ENCODE assay signal across 27 mouse cellular contexts in genomic region chr5:24172092-24172491, GRCm38 (mm10). TPM values are rescaled to one million over a fixed set of nuclear protein-coding genes. Genes with fewer than 3 reads are reported as not detected.
DNase-seq lines count a peak whose midpoint lies in the region; ATAC-seq and TF ChIP-seq lines count a peak whose summit lies in the region.
"Had no signal": no experiment of that assay in that cellular context is flagged by ENCODE, and none has a peak within 500 bp of the region (broad histone marks: within the 10 kb centered on the region; RNA-seq: fewer than 3 reads in every experiment).

No protein-coding gene starts in this region.

- H3K27ac ChIP-seq in layer of hippocampus, adult 2 months = peak overlapping the region; percentile 57; the same call in 1 of the 2 replicates
- peak overlapping the region; percentile 76; the same call in 1 of the 2 replicates for H3K27ac ChIP-seq in ES-E14 (ENCODE audit: insufficient read depth, low read depth, low read length, poor library complexity, severe bottlenecking)
- no peak overlapping the region for H3K27ac ChIP-seq in forebrain, postnatal 0 days (ENCODE audit: low read depth, low read length)
- H3K27ac ChIP-seq: forebrain, embryonic 10.5 days; forebrain, embryonic 13.5 days; gastrocnemius, adult 2 months; heart, embryonic 10.5 days; heart, embryonic 13.5 days; hindbrain, embryonic 14.5 days; hindbrain, postnatal 0 days had no signal

- TF ChIP-seq CTCF in layer of hippocampus, adult 2 months (conservative IDR thresholded peaks at IDR 0.05) = no peak
- TF ChIP-seq CTCF in forebrain, postnatal 0 days (IDR thresholded peaks at IDR 0.05; ENCODE audit: low read depth) = no peak

- in situ Hi-C loops in ES-E14 (cut with MboI; ENCODE audit: low sequenced_read_pairs in 2 of 2, unreplicated experiment in 2 of 2) = no loop called here

- H3K4me1 ChIP-seq in ES-E14 (ENCODE audit: control insufficient read depth in 2 of 2, insufficient read depth in 2 of 2, low read length in 2 of 2, poor library complexity in 1 of 2) = peaks cover 8 to 11% of the 10 kb centered on the region in 2 experiments
- no peaks in the 10 kb centered on the region for H3K4me1 ChIP-seq in forebrain, postnatal 0 days (ENCODE audit: insufficient read depth)
- H3K4me1 ChIP-seq: forebrain, embryonic 10.5 days; forebrain, embryonic 13.5 days; heart, embryonic 10.5 days; heart, embryonic 13.5 days had no signal

- H3K9me3 ChIP-seq in ES-E14 (ENCODE audit: control insufficient read depth, insufficient read depth, low read depth, low read length) = no peaks in the 10 kb centered on the region
- no peaks in the 10 kb centered on the region for H3K9me3 ChIP-seq in forebrain, postnatal 0 days (ENCODE audit: low read length)
- H3K9me3 ChIP-seq: forebrain, embryonic 10.5 days; forebrain, embryonic 13.5 days; heart, embryonic 10.5 days; heart, embryonic 13.5 days had no signal

- no peaks in the 10 kb centered on the region for H3K27me3 ChIP-seq in forebrain, postnatal 0 days (ENCODE audit: insufficient read depth, low read length)
- H3K27me3 ChIP-seq: forebrain, embryonic 13.5 days; heart, embryonic 13.5 days had no signal

- no peak for DNase-seq in layer of hippocampus, adult 2 months (ENCODE audit: low spot score in 2 of 2)
- DNase-seq in layer of hippocampus, adult 9-10 months (ENCODE audit: low spot score) = no peak
- peak; percentile 39 to 50 for DNase-seq in right cerebral cortex, postnatal 10 days (ENCODE audit: low spot score in 2 of 2)
- no peak for DNase-seq in right cerebral cortex, postnatal 25 days
- no peak for DNase-seq in ES-E14 (ENCODE audit: low read depth, low spot score)
- no peak for DNase-seq in forebrain, postnatal 0 days
- DNase-seq in urinary bladder, adult 2 months (ENCODE audit: low spot score) = no peak
- DNase-seq: adrenal gland, adult 2 months; adrenal gland, postnatal 14 days; cerebellum, adult 11-12 months; cerebellum, adult 8-10 months; cerebellum, postnatal 10 days; cerebellum, postnatal 36 days; gastrocnemius, adult 2 months; gastrocnemius, postnatal 14 days; heart, adult 18-20 months; heart, postnatal 14 days; heart, postnatal 4 days had no signal

- no peak overlapping the region for H3K4me3 ChIP-seq in layer of hippocampus, adult 2 months
- no peak overlapping the region for H3K4me3 ChIP-seq in ES-E14 (ENCODE audit: insufficient read depth in 1 of 2, low read depth in 1 of 2, low read length in 2 of 2, poor library complexity in 1 of 2, severe bottlenecking in 1 of 2)
- no peak overlapping the region for H3K4me3 ChIP-seq in forebrain, postnatal 0 days (ENCODE audit: low read depth, low read length)
- H3K4me3 ChIP-seq: forebrain, embryonic 10.5 days; forebrain, embryonic 13.5 days; gastrocnemius, adult 2 months; heart, embryonic 10.5 days; heart, embryonic 13.5 days had no signal

- H3K36me3 ChIP-seq in ES-E14 (ENCODE audit: control insufficient read depth, insufficient read depth, low read length, poor library complexity, severe bottlenecking) = peaks cover 4% of the 10 kb centered on the region; the same call in 1 of the 2 replicates
- peaks cover 24% of the 10 kb centered on the region for H3K36me3 ChIP-seq in forebrain, postnatal 0 days (ENCODE audit: insufficient read depth)

- no peak overlapping the region for H3K9ac ChIP-seq in ES-E14 (ENCODE audit: insufficient read depth, low read depth, low read length, poor library complexity, severe bottlenecking)
- H3K9ac ChIP-seq in forebrain, postnatal 0 days = no peak overlapping the region
- H3K9ac ChIP-seq: forebrain, embryonic 13.5 days; heart, embryonic 13.5 days; hindbrain, embryonic 14.5 days had no signal

- no peak overlapping the region for H3K4me2 ChIP-seq in forebrain, postnatal 0 days (ENCODE audit: low read depth)
- H3K4me2 ChIP-seq: forebrain, embryonic 13.5 days; heart, embryonic 13.5 days; hindbrain, embryonic 14.5 days had no signal

- no peak for ATAC-seq in forebrain, postnatal 0 days
- ATAC-seq: CD4-positive, CD25-positive, alpha-beta regulatory T cell, adult 4 months; forebrain, embryonic 13.5 days; forebrain, embryonic 16.5 days; hindbrain, postnatal 0 days; inflammation-experienced regulatory T-cells, adult 6 months had no signal

TF ChIP-seq in ES-E14, 5 proteins besides CTCF, POLR2A, EP300 and RAD21:
- TF ChIP-seq MAFK (IDR thresholded peaks at IDR 0.05; ENCODE audit: insufficient read depth, low read depth, low read length) (no peak), CHD2 (IDR thresholded peaks at IDR 0.05; ENCODE audit: low read depth, low read length) (no peak), HCFC1 (IDR thresholded peaks at IDR 0.05; ENCODE audit: borderline replicate concordance, insufficient read depth, low read length) (no peak), ZNF384 (IDR thresholded peaks at IDR 0.05; ENCODE audit: low read depth, low read length) (no peak), ZC3H11A (IDR thresholded peaks at IDR 0.05; ENCODE audit: borderline replicate concordance, low read depth, low read length) (no peak)
TF ChIP-seq in ES-E14: peak in this region for 0.

RNA-seq across cellular contexts. Expression of gene Nupl2, which starts 7.3 kb away (rescaled TPM):
- total RNA-seq in layer of hippocampus, adult 2 months (2021) = 10 to 100 TPM; 10.7 to 11.7 TPM
- 10.5 and 11.9 TPM in 2 replicates for total RNA-seq in ES-E14 (2012; rRNA removed)
- total RNA-seq in forebrain, postnatal 0 days (2014; rRNA removed) = 9.2 and 11.0 TPM in 2 replicates
- polyA plus RNA-seq in forebrain, postnatal 0 days (2015; fragmentation: Nextera tagmentation; extraction: Ambion mirVana) = 7.4 and 8.9 TPM in 2 replicates
- 8.3 and 8.7 TPM in 2 replicates for polyA plus RNA-seq in urinary bladder, adult 2 months (2012; rRNA removed)

Comparison
In these comparisons a context has a peak if more than half of its experiments do, and no peak if none do; other contexts are left out.
1. DNase-seq: peak in right cerebral cortex, postnatal 10 days (2 of 2); none in layer of hippocampus, adult 2 months (0 of 2), layer of hippocampus, adult 9-10 months (single experiment), right cerebral cortex, postnatal 25 days (single experiment), ES-E14 (single experiment), forebrain, postnatal 0 days (single experiment) and urinary bladder, adult 2 months (single experiment).